Mouse (Mus musculus) stomach, postnatal 0 days (tissue): ENCODE results near the gene Enah. TPM values are rescaled to one million over a fixed set of nuclear protein-coding genes. Genes with fewer than 3 reads are reported as not detected.

Experiments
- ATAC-seq: fragments of 200-750 bp; cut with Nextera tagmentation; 2 replicates; pipeline ENCODE4 v1.8.0; 2017; ENCODE audit not compliant: low FRiP score, low TSS enrichment
- DNase-seq: peaks from one replicate; pipeline ENCODE4 v3.0.0-alpha.2; 2016; ENCODE audit warnings: low spot score
- H3K27ac ChIP-seq: fragments of 300-500 bp; sonication (generic); replicated peaks from 2 replicates; pipeline ENCODE4 v1.5.1; 2014; ENCODE audit warnings: mild to moderate bottlenecking, control low read depth
- H3K27me3 ChIP-seq: fragments of 300-500 bp; sonication (generic); 2 replicates; pipeline ENCODE4 v1.6.1; 2014; ENCODE audit warnings: low read length; ENCODE audit not compliant: control insufficient read depth, insufficient read depth
- H3K36me3 ChIP-seq: fragments of 300-500 bp; sonication (generic); 2 replicates; pipeline ENCODE4 v1.6.1; 2014; ENCODE audit warnings: low read length, mixed read lengths; ENCODE audit not compliant: control insufficient read depth, insufficient read depth
- H3K4me1 ChIP-seq: fragments of 300-500 bp; sonication (generic); replicated peaks from 2 replicates; pipeline ENCODE4 v1.6.1; 2014; ENCODE audit warnings: antibody characterized with exemption; ENCODE audit not compliant: control insufficient read depth, insufficient read depth
- H3K4me2 ChIP-seq: fragments of 300-500 bp; sonication (generic); replicated peaks from 2 replicates; pipeline ENCODE4 v1.6.1; 2014; ENCODE audit warnings: low read depth, mild to moderate bottlenecking, control low read depth, moderate library complexity
- H3K4me3 ChIP-seq: fragments of 300-500 bp; sonication (generic); 2 replicates; pipeline ENCODE4 v1.5.1; 2014; ENCODE audit warnings: low read depth, low read length, control low read depth
- H3K9ac ChIP-seq: fragments of 300-500 bp; sonication (generic); 2 replicates; pipeline ENCODE4 v1.6.1; 2014; ENCODE audit warnings: mild to moderate bottlenecking, low read length, control low read depth, mixed read lengths
- H3K9me3 ChIP-seq: fragments of 300-500 bp; sonication (generic); 2 replicates; pipeline ENCODE4 v1.6.1; 2016; ENCODE audit warnings: low read length; ENCODE audit not compliant: control insufficient read depth
- CTCF ChIP-seq: IDR thresholded peaks from 2 replicates; pipeline ENCODE4 v1.5.1; 2016; ENCODE audit warnings: antibody characterized with exemption, low read depth, mild to moderate bottlenecking, moderate library complexity
- EP300 ChIP-seq: optimal IDR thresholded peaks from 2 replicates; pipeline ENCODE3; 2016; ENCODE audit warnings: antibody characterized with exemption
- WGBS: fragments of 180-500 bp; shearing (Covaris S2); extraction: QIAGEN DNeasy Blood & Tissue Kit; methylation state at CpG from one replicate; pipeline ENCODE4 v1.1.7; 2014; 5-methylcytosine and 5-hydroxymethylcytosine counted together
- polyA plus RNA-seq: library from polyadenylated mRNA; unstranded; fragments of >200 nt; fragmentation: Nextera tagmentation; extraction: Ambion mirVana; gene quantifications from 2 replicates; pipeline ENCODE4 v1.2.1, GENCODE M21; 2015

The Enah gene
- polyA plus RNA-seq, 1 experiment from 2014 or later, result 8.4 TPM

GRCm38 (mm10) chr1:181898961-181899360, 120.8 kb downstream of the Enah start:
- no peak for ATAC-seq
- H3K4me3 ChIP-seq, result no peak overlapping the region
- DNase-seq, result peak; percentile 9
- WGBS, result 32% methylated on average over 1 of the region's 1 CpGs
- H3K36me3 ChIP-seq, result 0 out of 2 replicates have a peak, but pooled peaks cover 2% of the 10 kb centered on the region
- H3K4me1 ChIP-seq, result no peaks in the 10 kb centered on the region
- no peaks in the 10 kb centered on the region for H3K27me3 ChIP-seq
- TF ChIP-seq EP300 (no peak), CTCF (no peak)
- no peak overlapping the region for H3K9ac ChIP-seq
- H3K4me2 ChIP-seq, result no peak overlapping the region
- H3K9me3 ChIP-seq, result no peaks in the 10 kb centered on the region
- H3K27ac ChIP-seq, result no peak overlapping the region

GRCm38 (mm10) chr1:181896991-181897390, 122.8 kb downstream of the Enah start:
- ATAC-seq (no peak), DNase-seq (no peak)
- Histone ChIP-seq H3K4me2 (no peak overlapping the region), H3K27me3 (no peaks in the 10 kb centered on the region), H3K4me3 (no peak overlapping the region), H3K36me3 (no peaks in the 10 kb centered on the region), H3K9ac (no peak overlapping the region), H3K9me3 (no peaks in the 10 kb centered on the region), H3K4me1 (no peaks in the 10 kb centered on the region), H3K27ac (no peak overlapping the region)
- WGBS, result 65% methylated on average over 10 of the region's 10 CpGs
- TF ChIP-seq EP300 (no peak), CTCF (no peak)

GRCm38 (mm10) chr1:181893721-181894120, 126.1 kb downstream of the Enah start:
- H3K9me3 ChIP-seq, result no peaks in the 10 kb centered on the region
- H3K36me3 ChIP-seq, result no peaks in the 10 kb centered on the region
- H3K4me2 ChIP-seq, result no peak overlapping the region
- no peaks in the 10 kb centered on the region for H3K4me1 ChIP-seq
- no peak overlapping the region for H3K27ac ChIP-seq
- no peaks in the 10 kb centered on the region for H3K27me3 ChIP-seq
- ATAC-seq (peak; percentile 21; the same call in 1 of the 2 replicates), DNase-seq (no peak)
- TF ChIP-seq CTCF, result no peak
- no peak for TF ChIP-seq EP300
- no peak overlapping the region for H3K4me3 ChIP-seq
- H3K9ac ChIP-seq, result no peak overlapping the region
- 74% methylated on average over 8 of the region's 8 CpGs for WGBS

GRCm38 (mm10) chr1:181889670-181890069, 130.1 kb downstream of the Enah start:
- ATAC-seq, result no peak
- H3K27ac ChIP-seq, result no peak overlapping the region
- 77% methylated on average over 7 of the region's 7 CpGs for WGBS

GRCm38 (mm10) chr1:181888801-181889200, 131.0 kb downstream of the Enah start:
- Histone ChIP-seq H3K4me3 (no peak overlapping the region), H3K4me1 (no peaks in the 10 kb centered on the region), H3K9ac (no peak overlapping the region), H3K36me3 (no peaks in the 10 kb centered on the region), H3K4me2 (no peak overlapping the region), H3K27ac (no peak overlapping the region), H3K9me3 (no peaks in the 10 kb centered on the region), H3K27me3 (no peaks in the 10 kb centered on the region)
- peak; percentile 100 for TF ChIP-seq CTCF
- TF ChIP-seq EP300, result no peak
- DNase-seq (peak; percentile 91), ATAC-seq (peak; percentile 76)
- 5% methylated on average over 11 of the region's 11 CpGs for WGBS

More at GRCm38 (mm10) chr1:181889670-181890069, 130.1 kb downstream of the Enah start:
- Histone ChIP-seq H3K4me1 (no peaks in the 10 kb centered on the region), H3K4me2 (no peak overlapping the region), H3K36me3 (no peaks in the 10 kb centered on the region), H3K4me3 (no peak overlapping the region), H3K9ac (no peak overlapping the region), H3K9me3 (no peaks in the 10 kb centered on the region), H3K27me3 (no peaks in the 10 kb centered on the region)
- TF ChIP-seq EP300 (no peak), CTCF (no peak)
- DNase-seq, result no peak

- Histone ChIP-seq H3K4me1 (no peaks in the 10 kb centered on the region), H3K9ac (0 out of 2 replicates have a peak overlapping the region, but pooled peaks have one; percentile 18), H3K4me2 (no peak overlapping the region), H3K27ac (no peak overlapping the region), H3K4me3 (no peak overlapping the region), H3K36me3 (no peaks in the 10 kb centered on the region), H3K27me3 (no peaks in the 10 kb centered on the region), H3K9me3 (no peaks in the 10 kb centered on the region)
- ATAC-seq (peak; percentile 67), DNase-seq (peak; percentile 82)
- WGBS, result 19% methylated on average over 8 of the region's 8 CpGs
- TF ChIP-seq CTCF, result peak; percentile 86
- no peak for TF ChIP-seq EP300
Measured at GRCm38 (mm10) chr1:181881532-181881931, 138.3 kb downstream of the Enah start.
